Mouse (Mus musculus): ENCODE measurements around the gene Rabggta.
"Not testable (repeated sequence)": the region's sequence is repeated elsewhere in the genome, so short reads cannot be mapped to it uniquely, and the experiment has no call there.

Rabggta gene

GRCm38 (mm10) chr14:55721700-55722437 lies at the start of gene Rabggta:
TSS of gene Rabggta (minus strand) at chr14:55722263.
- in situ Hi-C loops (cut with MboI, MseI), result no loop called here

GRCm38 (mm10) chr14:55769087-55769703 lies 47.1 kb upstream of the Rabggta start:
- in situ Hi-C loops (cut with MboI, MseI), result no loop called here

GRCm38 (mm10) chr14:55768555-55768954 lies 46.5 kb upstream of the Rabggta start:
- in situ Hi-C loops (cut with MboI, MseI), result no loop called here

DNA sequence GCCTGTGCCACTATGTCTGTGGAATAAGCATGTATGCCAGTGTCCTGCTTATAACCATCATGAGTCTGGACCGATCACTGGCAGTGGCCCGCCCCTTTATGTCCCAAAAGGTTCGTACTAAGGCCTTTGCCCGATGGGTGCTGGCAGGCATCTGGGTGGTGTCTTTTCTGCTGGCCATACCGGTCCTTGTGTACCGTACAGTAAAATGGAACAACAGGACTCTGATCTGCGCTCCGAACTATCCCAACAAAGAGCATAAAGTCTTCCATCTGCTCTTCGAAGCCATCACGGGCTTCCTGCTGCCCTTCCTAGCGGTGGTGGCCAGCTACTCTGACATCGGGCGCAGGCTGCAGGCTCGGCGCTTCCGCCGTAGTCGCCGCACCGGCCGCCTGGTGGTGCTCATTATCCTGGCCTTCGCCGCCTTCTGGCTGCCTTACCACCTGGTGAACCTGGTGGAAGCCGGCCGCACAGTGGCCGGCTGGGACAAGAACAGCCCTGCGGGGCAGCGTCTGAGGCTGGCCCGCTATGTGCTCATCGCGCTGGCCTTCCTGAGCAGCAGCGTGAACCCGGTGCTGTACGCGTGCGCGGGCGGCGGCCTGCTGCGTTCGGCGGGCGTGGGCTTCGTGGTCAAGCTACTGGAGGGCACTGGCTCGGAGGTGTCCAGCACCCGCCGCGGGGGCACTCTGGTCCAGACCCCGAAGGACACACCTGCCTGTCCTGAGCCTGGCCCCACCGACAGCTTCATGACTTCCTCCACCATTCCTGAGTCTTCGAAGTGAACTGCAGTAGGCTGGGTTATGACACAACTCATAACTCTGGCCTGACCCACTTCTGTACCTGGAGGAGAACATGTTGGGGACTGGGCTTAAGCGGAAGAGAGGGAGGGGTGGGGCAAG lies 45.7 kb upstream of the Rabggta start:
- in situ Hi-C loops (cut with MboI, MseI), result no loop called here

- in situ Hi-C loops (cut with MboI, MseI), result no loop called here
Measured at GRCm38 (mm10) chr14:55765696-55766095, 43.6 kb upstream of the Rabggta start, which contains the start of gene Ltb4r1. TSS of gene Ltb4r1 (plus strand) at chr14:55765962.

DNA sequence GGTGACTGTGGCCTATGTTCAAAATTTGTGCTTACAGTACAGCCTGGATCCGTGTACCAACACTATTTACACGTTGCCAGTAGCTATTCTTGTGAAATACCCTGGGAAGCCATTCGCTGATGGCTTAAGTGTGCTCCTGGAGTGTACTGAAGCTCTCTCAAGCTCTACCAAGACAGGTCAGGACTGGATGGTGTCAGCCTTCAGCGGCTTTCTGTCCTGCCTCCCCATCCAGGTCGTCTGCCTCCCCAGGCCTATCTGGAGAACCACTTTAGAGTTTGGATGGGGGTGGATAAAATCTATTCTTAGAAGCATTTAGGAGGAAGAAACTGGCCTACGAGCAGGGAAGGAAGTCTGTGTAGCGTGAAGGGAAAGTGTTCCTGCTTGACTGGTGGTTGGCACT lies 41.1 kb upstream of the Rabggta start:
- in situ Hi-C loops (cut with MboI, MseI), result no loop called here

GRCm38 (mm10) chr14:55762001-55762821 lies 40.1 kb upstream of the Rabggta start:
- in situ Hi-C loops (cut with MboI, MseI), result no loop called here

GRCm38 (mm10) chr14:55761163-55761562 lies 39.1 kb upstream of the Rabggta start, which contains the start of gene Ltb4r2:
TSS of gene Ltb4r2 (plus strand) at chr14:55761428.
- in situ Hi-C loops (cut with MboI, MseI), result no loop called here

GRCm38 (mm10) chr14:55760156-55760555 lies 38.1 kb upstream of the Rabggta start:
- in situ Hi-C loops (cut with MboI, MseI), result not testable (repeated sequence)

DNA sequence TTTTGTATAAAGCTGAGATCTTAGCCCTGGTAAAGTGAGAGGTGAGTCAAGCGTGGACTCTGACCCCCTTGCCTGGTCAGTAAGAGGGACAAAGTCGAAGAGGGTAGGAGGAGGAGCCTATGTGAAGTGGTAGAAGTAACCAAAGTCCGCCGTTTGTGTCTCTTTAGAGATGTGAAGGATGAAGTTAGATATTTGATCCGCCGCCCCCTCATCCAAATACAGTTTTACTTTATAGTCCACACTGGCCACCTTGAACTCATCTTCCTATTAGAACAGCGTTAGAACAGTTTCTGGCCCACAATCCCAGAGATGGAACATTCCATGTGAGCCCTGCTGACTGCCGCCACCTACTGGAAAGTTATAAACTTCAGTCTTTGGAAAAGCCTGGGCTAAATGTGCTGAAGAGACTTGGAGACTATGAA lies 36.3 kb upstream of the Rabggta start, which contains the start of gene Cideb:
TSS of gene Cideb (minus strand) at position 96 of the 422 bp plus-strand sequence.
- in situ Hi-C loops (cut with MboI, MseI), result no loop called here

GRCm38 (mm10) chr14:55757566-55757965 lies 35.5 kb upstream of the Rabggta start:
- in situ Hi-C loops (cut with MboI, MseI), result no loop called here

GRCm38 (mm10) chr14:55747051-55747847 lies 25.2 kb upstream of the Rabggta start:
- in situ Hi-C loops (cut with MboI, MseI), result loop anchor here (10.0 kb wide), 1 partner anchor 182 kb away; the partner anchor contains the start of genes A730061H03Rik and Dcaf11

DNA sequence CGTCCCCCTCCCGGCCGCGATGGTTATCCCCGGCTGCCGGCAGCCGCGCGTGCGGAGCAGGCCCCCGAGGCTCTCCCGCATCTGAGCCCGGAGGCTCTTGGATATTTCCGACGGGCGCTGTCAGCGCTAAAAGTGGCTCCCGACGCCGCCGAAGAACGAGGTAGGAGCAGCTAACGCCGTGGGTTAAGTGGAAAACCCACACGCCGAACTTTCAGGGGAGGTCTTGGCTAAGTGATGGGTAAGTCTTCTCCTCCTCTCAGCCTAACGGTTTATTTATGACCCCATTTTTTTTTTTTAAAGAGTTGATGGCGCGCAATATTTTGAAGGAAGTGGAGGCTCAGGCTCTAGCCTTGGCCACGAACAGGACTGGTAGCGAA lies 23.8 kb upstream of the Rabggta start:
- in situ Hi-C loops (cut with MboI, MseI), result loop anchor here (10.0 kb wide), 1 partner anchor 181 kb away; the partner anchor contains the start of genes A730061H03Rik and Dcaf11

DNA sequence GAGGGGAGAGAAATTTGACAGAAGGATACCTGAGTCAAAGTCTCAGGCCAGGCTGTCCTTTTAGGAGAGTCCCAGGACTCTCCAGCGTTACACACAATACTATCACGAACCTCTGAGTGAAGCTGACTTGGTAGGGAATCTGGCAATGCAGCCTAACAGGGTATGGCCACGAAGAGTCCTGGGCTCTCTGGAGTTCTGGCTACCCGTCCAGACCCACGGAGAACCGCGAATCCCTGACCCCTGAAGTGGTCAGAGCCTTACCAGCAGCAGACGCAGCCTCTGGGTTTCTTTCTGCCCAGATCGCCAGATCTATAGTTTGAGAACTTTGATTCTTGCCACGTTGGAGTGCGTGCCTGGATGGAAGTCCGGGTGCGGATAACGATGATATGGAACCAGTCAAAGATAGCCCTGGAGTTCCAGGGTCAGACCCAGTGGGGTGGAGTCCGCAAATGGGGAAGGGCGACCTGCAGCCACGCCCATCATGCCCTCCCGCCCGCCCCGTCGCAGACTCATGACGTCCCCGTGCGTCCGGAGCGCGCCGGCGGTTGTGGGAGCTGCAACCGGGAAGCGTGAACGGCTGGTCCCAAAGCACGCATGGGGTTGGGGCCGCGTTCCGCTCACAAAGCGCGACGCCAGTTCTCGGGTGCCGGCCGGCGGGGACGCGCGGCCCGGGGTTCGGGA lies 23.3 kb upstream of the Rabggta start, which contains the start of the genes Dhrs1 and Nop9:
TSS of gene Dhrs1 (minus strand) at position 511 of the 681 bp plus-strand sequence.
TSS of gene Nop9 (plus strand) at position 514 of the 681 bp plus-strand sequence.
- in situ Hi-C loops (cut with MboI, MseI), result loop anchor here (10.0 kb wide), 1 partner anchor 181 kb away; the partner anchor contains the start of genes A730061H03Rik and Dcaf11

- in situ Hi-C loops (cut with MboI, MseI), result loop anchor here (5.0 to 10.0 kb wide), 2 partner anchors 61 to 179 kb away; partner anchors contain the start of genes A730061H03Rik, Dcaf11 and Tinf2
Measured at GRCm38 (mm10) chr14:55743711-55744110, 21.6 kb upstream of the Rabggta start.

DNA sequence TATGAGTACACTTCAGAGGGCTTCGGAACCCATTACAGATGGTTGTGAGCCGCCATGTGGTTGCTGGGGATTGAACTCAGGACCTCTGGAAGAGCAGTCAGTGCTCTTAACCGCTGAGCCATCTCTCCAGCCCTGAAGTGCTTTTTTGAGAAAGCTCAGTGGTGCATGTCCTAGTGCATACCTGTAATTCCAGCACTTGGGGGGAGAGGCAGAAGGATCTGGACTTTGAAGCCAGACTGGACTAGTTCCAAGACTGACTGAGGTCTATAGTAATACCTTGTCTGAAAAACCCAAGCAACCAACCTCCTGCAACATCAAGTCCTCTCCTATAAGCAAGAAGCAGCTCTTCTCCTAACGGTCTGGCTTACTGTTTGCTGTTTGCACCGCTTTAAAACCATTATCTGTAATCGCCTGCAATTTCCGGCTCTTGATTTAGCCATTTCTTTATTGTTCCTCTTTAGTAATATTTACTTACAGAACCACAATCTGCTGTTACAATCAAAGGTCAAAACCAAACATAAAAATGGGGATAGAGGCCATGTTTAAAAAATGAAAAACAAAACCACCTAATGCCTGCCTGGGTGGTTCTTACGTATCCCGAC lies 15.1 kb upstream of the Rabggta start:
- in situ Hi-C loops (cut with MboI, MseI), result no loop called here

DNA sequence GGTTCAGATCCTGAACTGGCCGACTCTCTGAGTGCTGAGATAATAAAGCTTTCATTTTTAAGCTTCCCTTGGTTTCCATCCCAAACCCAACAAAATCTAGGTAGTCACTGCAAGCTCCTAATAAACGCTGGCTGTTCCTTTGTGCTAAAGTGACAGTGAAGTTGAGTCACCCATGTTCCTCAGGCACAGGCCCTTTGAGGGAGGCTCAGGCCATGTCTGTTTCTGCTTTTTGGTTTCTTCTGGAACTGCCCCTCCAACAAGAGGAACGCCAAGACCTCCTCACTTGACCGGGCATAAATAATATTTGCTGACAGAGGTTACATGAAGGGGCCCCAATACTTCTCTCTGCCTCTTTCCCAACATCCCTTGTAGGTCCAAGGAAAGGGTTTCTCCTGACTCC lies 13.7 kb upstream of the Rabggta start:
- in situ Hi-C loops (cut with MboI, MseI), result no loop called here

DNA sequence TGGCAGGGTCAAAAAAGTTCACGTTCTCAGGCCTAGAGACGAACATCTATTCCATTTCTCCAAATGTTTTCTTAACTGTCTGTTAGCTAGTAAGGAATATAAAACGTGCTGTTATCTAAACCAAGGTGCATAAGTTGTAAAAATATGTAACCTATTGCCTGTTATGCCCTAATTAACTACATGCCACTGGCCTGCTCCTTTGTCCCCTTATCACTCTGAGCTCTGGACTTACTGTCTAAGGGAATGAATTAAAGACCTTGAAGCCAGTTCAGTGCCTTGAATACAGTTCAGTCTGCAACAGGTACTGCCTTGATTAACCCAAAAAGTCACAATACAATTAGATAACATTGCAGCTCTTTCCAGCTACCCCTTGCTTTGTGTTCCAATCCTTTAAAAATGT lies 13.3 kb upstream of the Rabggta start:
- in situ Hi-C loops (cut with MboI, MseI), result no loop called here

DNA sequence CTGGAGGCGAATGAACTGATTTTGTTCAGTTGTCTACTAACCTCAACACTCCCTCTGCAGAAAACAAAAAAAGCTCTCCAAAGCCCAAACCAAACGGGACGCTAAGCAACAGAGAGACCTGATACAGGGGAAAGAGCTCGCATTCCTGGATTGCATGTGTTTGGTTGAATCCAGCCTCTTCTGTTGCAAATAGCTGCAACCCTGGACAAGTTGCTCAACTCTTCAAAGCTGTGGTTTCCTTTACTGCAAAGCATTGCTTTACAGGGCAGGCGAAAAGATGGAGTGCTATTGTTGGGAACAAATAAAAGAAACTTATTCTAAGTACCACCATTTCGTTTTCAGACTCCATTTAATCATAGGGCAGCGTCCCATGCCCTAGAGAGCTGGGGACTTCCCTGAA lies 12.8 kb upstream of the Rabggta start:
- in situ Hi-C loops (cut with MboI, MseI), result no loop called here
